Mouse (Mus musculus) lung, adult 2 months (tissue): ENCODE results near the gene Uox. TPM values are rescaled to one million over a fixed set of nuclear protein-coding genes. Genes with fewer than 3 reads are reported as not detected.

Experiments
- DNase-seq: peaks from one replicate; pipeline ENCODE4 v3.0.0; 2022
- H3K4me1 ChIP-seq: fragments of 200-500 bp; 2 replicates; pipeline ENCODE4 v1.6.1; 2011; ENCODE audit warnings: low read length; ENCODE audit not compliant: control insufficient read depth, insufficient read depth
- H3K4me3 ChIP-seq: fragments of 200-500 bp; replicated peaks from 2 replicates; pipeline ENCODE3; 2011; ENCODE audit warnings: low read depth, mild to moderate bottlenecking, control low read depth, low read length; ENCODE audit errors: extremely low read depth
- CTCF ChIP-seq: fragments of 200-500 bp; IDR thresholded peaks from 2 replicates; pipeline ENCODE4 v1.5.1; 2011; ENCODE audit warnings: mild to moderate bottlenecking, low read length, control low read depth; ENCODE audit not compliant: insufficient read depth
- POLR2A ChIP-seq: fragments of 200-500 bp; IDR thresholded peaks from 2 replicates; pipeline ENCODE4 v1.6.1; 2011; ENCODE audit warnings: low read depth, mild to moderate bottlenecking, control low read depth, low read length, borderline replicate concordance; ENCODE audit errors: extremely low read depth
- WGBS: fragments of 180-500 bp; shearing (Covaris S2); methylation state at CpG from one replicate; pipeline ENCODE4 v1.1.7; 2018; 5-methylcytosine and 5-hydroxymethylcytosine counted together
- polyA plus RNA-seq: library from polyadenylated mRNA; depleted of rRNA; stranded (reverse); fragments of >200 nt; gene quantifications from 2 replicates; pipeline ENCODE4 v1.2.3, GENCODE M21; 2012; rRNA removed

The Uox gene
- 0.40 and 0.82 TPM in 2 replicates for polyA plus RNA-seq

GRCm38 (mm10) chr3:146570148-146570782 lies at the start of gene Uox:
Uox (plus strand) TSS chr3:146570426.
- H3K4me3 ChIP-seq: no peak within 1 kb of the TSS
- WGBS: 66% methylated on average over 10 of the region's 10 CpGs
- no peak for DNase-seq
- no peaks in the 10 kb centered on the region for H3K4me1 ChIP-seq
- TF ChIP-seq POLR2A: no peak
- no peak for TF ChIP-seq CTCF

GRCm38 (mm10) chr3:146520798-146521651 lies 49.2 kb upstream of the Uox start, which contains the start of gene Rpf1:
Rpf1 (minus strand) TSS chr3:146521429.
- Histone ChIP-seq H3K4me1 (peaks cover 2% of the 10 kb centered on the region; the same call in 1 of the 2 replicates), H3K4me3 (peak within 1 kb of the TSS; percentile 78)
- WGBS: under 1% methylated on average over 70 of the region's 82 CpGs
- peak; percentile 64; the same call in 1 of the 2 replicates for TF ChIP-seq POLR2A
- TF ChIP-seq CTCF: no peak
- peak; percentile 88 for DNase-seq

- DNase-seq: no peak
- WGBS: 8% methylated on average over 8 of the region's 8 CpGs
- TF ChIP-seq CTCF (no peak), POLR2A (no peak)
- H3K4me1 ChIP-seq: peaks cover 2% of the 10 kb centered on the region; the same call in 1 of the 2 replicates
- peak overlapping the region; percentile 67 for H3K4me3 ChIP-seq
These were observed 48.6 kb upstream of the Uox start for GRCm38 (mm10) chr3:146521652-146522020.

- 54% methylated on average over 2 of the region's 2 CpGs for WGBS
These were observed 41.9 kb upstream of the Uox start for GRCm38 (mm10) chr3:146528335-146528734.

GRCm38 (mm10) chr3:146534986-146535385 lies 35.2 kb upstream of the Uox start:
- 69% methylated on average over 6 of the region's 6 CpGs for WGBS
- DNase-seq: no peak
- TF ChIP-seq CTCF (no peak), POLR2A (no peak)
- no peak overlapping the region for H3K4me3 ChIP-seq
- no peaks in the 10 kb centered on the region for H3K4me1 ChIP-seq

More at GRCm38 (mm10) chr3:146528335-146528734, 41.9 kb upstream of the Uox start:
- no peak overlapping the region for H3K4me3 ChIP-seq
- H3K4me1 ChIP-seq: no peaks in the 10 kb centered on the region
- DNase-seq: no peak
- no peak for TF ChIP-seq CTCF
- no peak for TF ChIP-seq POLR2A

- no peak overlapping the region for H3K4me3 ChIP-seq
- TF ChIP-seq POLR2A (no peak), CTCF (no peak)
- H3K4me1 ChIP-seq: no peaks in the 10 kb centered on the region
- no peak for DNase-seq
- WGBS: 37% methylated on average over 4 of the region's 4 CpGs
These were observed 29.5 kb upstream of the Uox start for GRCm38 (mm10) chr3:146540521-146541273.

- 18% methylated on average over 1 of the region's 1 CpGs for WGBS
- TF ChIP-seq CTCF (no peak), POLR2A (no peak)
These were observed 26.6 kb upstream of the Uox start for GRCm38 (mm10) chr3:146543632-146544031.

GRCm38 (mm10) chr3:146554816-146555215 lies 15.4 kb upstream of the Uox start:
- H3K4me1 ChIP-seq: no peaks in the 10 kb centered on the region
- H3K4me3 ChIP-seq: no peak overlapping the region
- 80% methylated on average over 7 of the region's 7 CpGs for WGBS
- DNase-seq: no peak
- TF ChIP-seq POLR2A (no peak), CTCF (no peak)

More at GRCm38 (mm10) chr3:146543632-146544031, 26.6 kb upstream of the Uox start:
- H3K4me1 ChIP-seq: no peaks in the 10 kb centered on the region
- DNase-seq: no peak
- no peak overlapping the region for H3K4me3 ChIP-seq

GRCm38 (mm10) chr3:146556567-146556966 lies 13.7 kb upstream of the Uox start:
- H3K4me3 ChIP-seq: no peak overlapping the region
- 81% methylated on average over 1 of the region's 1 CpGs for whole genome bisulfite sequencing
- DNase-seq: no peak
- no peak for TF ChIP-seq POLR2A
- TF ChIP-seq CTCF: no peak
- no peaks in the 10 kb centered on the region for H3K4me1 ChIP-seq
